Mouse (Mus musculus) embryonic facial prominence, embryonic 11.5 days (tissue): ENCODE measurements at regions not wholly inside any gene's neighbourhood (a gene's known extent, or its start where the extent isn't known, plus 50 kb on each side); places are given as distances from the start of the nearest gene placed in this dataset. TPM values are rescaled to one million over a fixed set of nuclear protein-coding genes. Genes with fewer than 3 reads are reported as not detected.
A peak's percentile ranks its signal among the peaks of the same experiment; 100 is the strongest.

ENCODE experiments used
- microRNA counts: library from miRNA; unstranded; fragments of <30 nt; microRNA quantifications from one replicate; lab custom pipeline; 2016
- microRNA-seq: library from miRNA; unstranded; fragments of <30 nt; microRNA quantifications from one replicate; pipeline ENCODE4, GENCODE M21; 2016; ENCODE audit warnings: borderline number of aligned reads

MicroRNAs in the stretch of these regions (microRNA counts, 519-probe panel; counts per million panel counts)
- microRNA mmu-miR-467h+mmu-miR-669d+mmu-miR-669l (lab: Ali Mortazavi, UCI) = 2,577 counts per million, percentile 26 among the panel's probes with 10 or more counts

Small RNA genes lying in the stretch of these regions (microRNA-seq; reads per million reads assigned to microRNA genes)
- gene Gm22243 = not detected
- not detected for gene Gm25510
- gene Gm26303 = not detected
- gene Mir467h = not detected
